ENCODE assay signal across 22 mouse cellular contexts in the genomic region with DNA sequence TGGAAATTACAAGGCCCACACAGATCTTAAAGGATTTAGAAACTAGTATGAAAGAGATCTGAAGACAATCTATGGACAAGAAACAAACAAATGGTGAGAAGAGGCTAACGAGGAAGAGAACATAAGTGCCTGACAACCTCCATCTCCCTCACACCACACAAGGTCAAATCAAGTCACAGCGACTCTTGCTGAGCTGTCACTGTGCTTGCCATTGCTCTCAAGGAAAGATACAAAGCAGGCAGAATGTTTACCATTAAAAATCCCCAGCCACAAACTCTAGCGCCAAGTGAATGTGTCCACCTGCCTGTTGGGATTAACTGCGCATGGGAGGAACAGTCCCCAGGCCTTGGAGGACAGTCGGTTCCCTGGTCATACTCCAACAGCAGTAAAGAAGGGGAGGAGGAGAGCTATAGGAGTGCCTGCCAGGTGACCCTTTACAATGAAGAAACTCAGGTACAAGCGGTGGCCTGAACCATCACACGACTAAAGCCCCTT.
"Had no signal": no experiment of that assay in that cellular context is flagged by ENCODE, and none has a peak within 500 bp of the region (broad histone marks: within the 10 kb centered on the region; RNA-seq: fewer than 3 reads in every experiment).

No protein-coding gene starts in this region.

- H3K27me3 ChIP-seq: heart, embryonic 13.5 days; heart, embryonic 15.5 days; hindbrain, embryonic 13.5 days; hindbrain, embryonic 15.5 days; kidney, embryonic 15.5 days had no signal

- H3K9me3 ChIP-seq: heart, embryonic 13.5 days; heart, embryonic 15.5 days; hindbrain, embryonic 13.5 days; hindbrain, embryonic 15.5 days; kidney, embryonic 15.5 days; limb, embryonic 13.5 days; limb, embryonic 15.5 days had no signal

- H3K27ac ChIP-seq: heart, adult 2 months; heart, embryonic 15.5 days; hindbrain, embryonic 13.5 days; hindbrain, embryonic 15.5 days; hindbrain, postnatal 0 days; kidney, embryonic 15.5 days; kidney, postnatal 0 days; limb, embryonic 13.5 days; limb, embryonic 15.5 days had no signal

- H3K4me3 ChIP-seq: heart, adult 2 months; heart, embryonic 13.5 days; heart, embryonic 15.5 days; hindbrain, embryonic 13.5 days; hindbrain, embryonic 15.5 days; kidney, embryonic 15.5 days; limb, embryonic 13.5 days; limb, embryonic 15.5 days had no signal

- H3K9ac ChIP-seq: forebrain, postnatal 0 days; heart, embryonic 15.5 days; hindbrain, embryonic 13.5 days; hindbrain, embryonic 15.5 days; kidney, embryonic 15.5 days; limb, embryonic 13.5 days; limb, embryonic 15.5 days had no signal

- ATAC-seq: forebrain, postnatal 0 days; hindbrain, postnatal 0 days; intestine, embryonic 16.5 days had no signal

- H3K4me1 ChIP-seq: limb, embryonic 15.5 days had no signal

- H3K4me2 ChIP-seq: heart, embryonic 11.5 days; heart, embryonic 15.5 days; hindbrain, embryonic 13.5 days; hindbrain, embryonic 15.5 days; kidney, embryonic 15.5 days; limb, embryonic 13.5 days; limb, embryonic 15.5 days had no signal

- DNase-seq: forebrain, postnatal 0 days; gastrocnemius, postnatal 14 days; gastrocnemius, postnatal 36 days; heart, adult 2 months; heart, postnatal 14 days; heart, postnatal 36 days; kidney, adult 11 months; kidney, postnatal 14 days; layer of hippocampus, adult 9-11 months; layer of hippocampus, postnatal 36 days; left cerebral cortex, postnatal 4 days had no signal
